Mouse (Mus musculus) frontal cortex, postnatal 25 days (tissue): ENCODE data around the gene Myh8.

Experiments
- DNase-seq, 2 experiments: peaks; one replicate each; pipeline ENCODE4 v3.0.0; 2022; ENCODE audit warnings: low spot score in 2 of 2

Gene Myh8

DNA sequence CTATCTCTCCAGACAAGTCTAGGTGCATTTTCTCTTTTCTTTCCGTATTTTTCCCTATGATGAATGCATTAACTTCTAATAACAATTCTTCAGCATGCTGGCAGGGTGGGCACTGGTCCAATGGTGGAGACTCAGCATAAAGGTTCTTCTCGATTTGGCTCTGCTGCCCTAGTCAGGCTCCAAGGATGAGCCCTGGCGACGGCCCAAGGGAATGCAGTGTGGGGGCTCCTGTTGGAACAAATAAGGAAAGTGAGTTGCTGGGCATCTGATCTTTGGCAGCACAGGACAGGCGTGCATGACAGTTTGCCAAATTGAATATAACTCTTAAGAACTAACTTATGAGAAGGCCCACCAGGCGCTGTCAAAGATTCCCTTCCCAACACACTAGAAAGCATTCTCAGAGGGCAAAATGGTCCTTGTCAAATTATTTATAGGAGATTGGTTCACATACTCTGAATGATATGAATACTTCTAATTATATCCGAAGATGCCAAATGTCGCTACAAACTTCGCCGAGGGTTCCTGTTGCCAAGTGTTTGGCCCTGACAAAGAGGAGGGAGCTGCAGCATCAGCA is at the start of gene Myh8:
Myh8 (plus strand) TSS at position 524 of the 574 bp plus-strand sequence.
- DNase-seq = no peak

DNA sequence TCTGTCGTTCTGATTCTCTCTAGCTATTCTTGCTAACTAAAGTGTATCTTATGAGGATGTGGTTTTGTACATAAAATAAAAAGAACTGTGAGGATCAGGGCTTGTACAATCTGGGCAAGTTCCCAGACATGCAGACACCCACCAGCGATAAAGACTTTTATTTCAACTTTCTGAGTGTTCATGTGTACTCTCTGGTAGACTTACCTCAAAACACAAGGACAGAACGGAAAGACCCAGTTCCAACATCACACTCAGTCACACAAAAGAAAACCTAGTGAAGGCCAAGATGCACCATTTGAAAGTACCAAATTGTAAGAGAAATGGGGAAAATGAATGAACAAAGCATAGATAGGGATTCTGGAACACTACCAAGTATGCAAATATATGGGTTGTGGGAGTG is 48.2 kb upstream of the Myh8 start:
- no peak for DNase-seq

DNA sequence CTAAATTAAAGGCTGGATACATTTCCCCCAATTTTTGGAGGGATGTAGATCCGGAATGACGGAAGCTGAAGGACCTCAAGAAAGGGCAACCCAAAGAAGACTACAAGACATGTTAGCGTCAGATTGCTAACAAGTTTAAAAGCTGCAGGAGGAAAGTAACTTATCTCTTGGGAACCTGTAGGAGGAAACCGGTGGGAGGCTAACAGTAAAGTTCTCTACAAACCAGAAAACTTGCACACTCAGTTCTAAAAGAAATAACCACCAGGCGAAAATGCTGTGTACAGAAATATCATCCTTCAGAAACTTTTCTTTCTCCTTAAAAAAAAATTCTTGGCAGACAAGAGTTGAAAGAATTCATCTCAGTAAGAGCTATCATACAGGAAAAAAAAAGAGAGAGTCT is 47.8 kb upstream of the Myh8 start:
- DNase-seq = no peak

DNA sequence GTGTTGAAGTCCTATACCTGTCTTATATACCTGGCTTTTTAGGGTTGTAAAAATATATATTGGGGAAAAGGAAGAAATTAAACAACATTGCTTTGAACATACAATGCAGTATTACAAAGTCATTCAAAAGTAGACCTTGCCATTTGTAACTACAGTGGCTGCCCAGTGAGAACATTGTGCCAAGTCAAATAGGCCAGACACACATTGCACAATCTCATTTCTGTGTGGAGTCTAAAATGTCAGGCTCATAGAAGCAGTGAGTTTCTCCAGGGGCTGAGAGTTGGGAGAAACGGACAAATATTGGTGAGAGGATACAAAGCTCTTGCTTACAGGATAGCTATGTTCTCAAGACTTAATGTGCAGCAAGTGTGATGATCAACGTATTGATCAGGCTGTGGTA is 47.0 kb upstream of the Myh8 start:
- no peak for DNase-seq

DNA sequence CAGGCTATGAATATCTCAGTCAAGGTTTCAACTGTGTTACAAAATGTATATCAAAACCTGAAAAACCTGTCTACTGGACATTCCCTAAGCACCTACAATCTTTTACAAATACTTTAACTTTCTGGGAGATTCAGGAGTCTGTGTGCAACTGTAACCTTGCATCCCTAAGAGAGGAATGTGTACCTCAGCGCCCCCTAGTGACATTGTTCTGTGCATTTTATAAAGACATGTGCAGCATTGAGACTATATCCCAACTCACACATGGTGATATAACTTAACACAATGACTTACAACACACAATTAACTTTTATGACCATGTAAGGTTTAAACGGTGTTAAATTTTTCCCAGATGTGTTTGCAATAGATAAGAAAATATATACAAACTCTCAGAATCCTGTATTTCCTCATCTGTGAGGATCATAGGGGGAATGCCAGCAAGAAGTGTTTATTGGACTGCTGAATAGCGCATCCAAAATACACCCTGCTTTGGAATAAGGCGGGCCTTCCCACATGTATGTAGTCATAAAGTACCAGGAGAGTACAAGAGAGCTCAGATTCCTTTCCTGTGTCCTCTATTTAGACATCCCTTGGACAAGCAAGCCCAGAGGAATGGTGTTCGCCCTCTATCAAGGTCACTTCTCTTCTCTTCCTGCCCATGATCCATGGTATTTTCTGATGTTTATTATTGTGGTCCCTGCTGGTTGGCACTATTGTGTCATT is 41.1 kb upstream of the Myh8 start:
- peak in 1 of 2 experiments; percentile 34 for DNase-seq

DNA sequence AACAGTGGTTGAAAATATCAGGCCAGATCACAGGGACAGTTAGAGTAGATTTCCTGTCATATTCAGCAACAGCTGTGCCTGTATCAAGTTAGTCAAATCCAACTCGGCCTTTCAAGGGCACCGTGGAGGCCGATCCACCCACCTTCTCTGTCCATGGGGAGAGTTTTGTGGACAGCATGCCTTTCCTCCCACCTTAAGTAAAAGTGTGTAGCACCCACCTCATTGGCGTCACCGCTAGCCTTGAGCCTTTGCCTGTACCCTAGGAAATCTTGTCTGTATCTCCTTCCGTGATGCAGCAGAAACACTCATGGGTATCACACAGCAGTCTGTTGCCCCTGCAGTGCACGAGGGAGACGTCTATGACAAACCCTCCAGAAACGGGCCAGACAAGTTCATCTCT is 40.1 kb upstream of the Myh8 start:
- no peak for DNase-seq

DNA sequence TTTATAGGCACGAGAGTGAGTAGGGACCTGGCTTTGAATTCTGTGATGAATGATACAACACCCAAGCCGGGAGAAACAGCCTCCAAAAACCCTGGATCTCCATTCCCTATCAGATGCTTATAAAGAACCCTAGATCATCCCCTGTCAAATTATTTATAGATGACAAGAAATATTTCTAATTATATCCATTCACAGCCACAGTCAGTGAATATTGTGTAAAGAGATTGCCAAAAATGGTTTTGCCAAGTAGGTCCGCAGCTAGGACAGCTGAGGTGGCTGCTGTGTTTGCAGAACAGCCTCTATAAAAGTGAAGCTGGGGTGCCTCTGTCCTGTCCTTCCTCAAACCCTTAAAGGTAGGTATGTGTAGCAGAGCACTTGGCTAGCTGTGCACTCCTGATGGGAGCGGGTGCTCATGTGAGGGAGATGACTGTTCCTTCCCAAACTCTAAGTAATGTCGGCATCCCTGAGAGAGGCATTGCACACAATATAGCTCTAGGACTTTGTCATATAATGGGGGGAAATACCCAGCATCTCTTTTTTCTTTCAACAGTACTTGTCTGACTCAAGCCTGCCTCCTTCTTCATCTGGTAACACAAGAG is 39.3 kb upstream of the Myh8 start, which contains the start of gene Myh4:
Myh4 (plus strand) TSS at position 549 of the 599 bp plus-strand sequence.
- no peak for DNase-seq

DNA sequence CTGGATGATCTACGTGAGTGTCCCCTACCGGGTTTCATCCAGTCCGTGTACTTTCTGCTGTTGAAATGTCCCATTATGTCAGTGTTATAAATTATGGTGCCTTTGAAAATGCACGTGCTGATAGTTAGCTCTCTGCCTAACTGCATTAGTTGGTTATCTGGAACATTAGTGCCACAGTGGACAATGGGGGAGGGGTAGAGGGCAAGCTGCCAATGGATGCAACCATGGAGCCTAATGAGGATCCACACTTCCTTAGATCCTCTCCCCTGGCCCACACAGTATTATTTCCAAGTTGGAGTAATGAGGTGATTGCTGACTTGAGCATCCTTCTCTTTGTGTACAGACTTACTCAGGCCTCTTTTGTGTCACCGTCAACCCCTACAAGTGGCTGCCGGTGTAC is 35.9 kb upstream of the Myh8 start:
- DNase-seq = no peak

DNA sequence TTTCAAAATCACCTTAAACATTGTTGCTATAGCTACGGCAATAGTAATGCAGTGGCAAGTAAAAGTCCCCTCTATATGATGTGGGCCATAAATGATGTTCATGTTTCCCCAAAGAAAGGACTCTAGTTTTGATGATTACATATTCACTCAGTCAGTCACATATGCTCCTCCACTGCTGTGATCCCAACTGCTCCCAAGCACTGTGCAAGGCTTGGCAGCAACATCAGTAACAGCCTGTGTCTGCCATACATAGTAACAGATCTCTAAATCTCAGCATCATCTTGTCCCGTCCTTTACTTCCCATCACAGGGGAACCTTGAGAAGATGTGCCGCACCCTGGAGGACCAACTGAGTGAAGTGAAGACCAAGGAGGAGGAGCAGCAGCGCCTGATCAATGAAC is 23.2 kb upstream of the Myh8 start:
- no peak for DNase-seq

DNA sequence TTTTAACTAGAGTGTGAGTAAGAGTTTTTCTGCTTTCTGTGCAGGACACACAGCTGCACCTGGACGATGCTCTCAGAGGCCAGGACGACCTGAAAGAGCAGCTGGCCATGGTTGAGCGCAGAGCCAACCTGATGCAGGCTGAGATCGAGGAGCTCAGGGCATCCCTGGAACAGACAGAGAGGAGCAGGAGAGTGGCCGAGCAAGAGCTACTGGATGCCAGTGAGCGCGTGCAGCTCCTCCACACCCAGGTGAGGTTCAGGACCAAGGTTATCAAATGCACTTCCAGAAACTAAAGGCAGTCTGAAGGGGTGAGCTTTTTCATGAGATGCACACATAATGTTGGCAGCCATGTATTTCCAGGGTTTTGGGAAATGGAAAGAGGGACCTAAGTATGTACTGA is 19.9 kb upstream of the Myh8 start:
- DNase-seq = no peak

DNA sequence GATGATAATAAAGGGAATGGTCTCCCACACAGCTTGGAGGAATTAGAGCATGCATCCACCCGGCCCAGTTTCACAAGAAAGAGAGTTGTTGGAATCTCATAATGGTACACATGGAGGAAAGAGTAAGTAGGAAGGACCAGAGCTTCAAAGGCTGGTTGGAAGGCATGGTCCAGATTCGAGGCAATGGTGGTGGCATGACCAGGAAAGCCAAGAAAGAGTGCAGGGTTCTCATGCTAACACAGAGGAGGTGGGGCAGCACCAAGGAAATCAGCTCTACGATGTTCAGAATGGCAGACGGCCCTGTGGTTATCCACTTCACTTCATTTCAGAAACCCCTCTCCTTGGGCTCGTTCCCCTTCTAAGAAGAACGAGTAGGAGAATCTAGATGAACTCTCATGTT is 16.0 kb upstream of the Myh8 start:
- DNase-seq = no peak

DNA sequence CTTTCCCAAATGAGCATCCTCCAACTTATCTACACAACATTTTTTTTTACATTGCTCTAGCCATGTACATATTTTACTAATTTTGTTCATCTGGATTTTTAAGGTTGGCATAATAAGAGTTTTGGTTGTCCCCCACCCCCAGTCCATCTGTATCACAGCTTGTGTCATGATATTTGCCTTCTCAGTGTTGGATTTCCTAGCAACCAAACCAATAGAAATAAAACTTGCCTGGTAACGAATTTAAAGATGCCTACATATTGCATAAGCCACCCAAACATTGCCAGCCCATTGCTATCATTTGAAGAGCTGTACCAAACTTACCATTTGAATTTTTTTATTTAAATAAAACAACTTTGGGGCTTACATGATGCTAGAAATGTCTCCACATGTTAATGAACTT is 16.5 kb downstream of the Myh8 start:
- DNase-seq = no peak

DNA sequence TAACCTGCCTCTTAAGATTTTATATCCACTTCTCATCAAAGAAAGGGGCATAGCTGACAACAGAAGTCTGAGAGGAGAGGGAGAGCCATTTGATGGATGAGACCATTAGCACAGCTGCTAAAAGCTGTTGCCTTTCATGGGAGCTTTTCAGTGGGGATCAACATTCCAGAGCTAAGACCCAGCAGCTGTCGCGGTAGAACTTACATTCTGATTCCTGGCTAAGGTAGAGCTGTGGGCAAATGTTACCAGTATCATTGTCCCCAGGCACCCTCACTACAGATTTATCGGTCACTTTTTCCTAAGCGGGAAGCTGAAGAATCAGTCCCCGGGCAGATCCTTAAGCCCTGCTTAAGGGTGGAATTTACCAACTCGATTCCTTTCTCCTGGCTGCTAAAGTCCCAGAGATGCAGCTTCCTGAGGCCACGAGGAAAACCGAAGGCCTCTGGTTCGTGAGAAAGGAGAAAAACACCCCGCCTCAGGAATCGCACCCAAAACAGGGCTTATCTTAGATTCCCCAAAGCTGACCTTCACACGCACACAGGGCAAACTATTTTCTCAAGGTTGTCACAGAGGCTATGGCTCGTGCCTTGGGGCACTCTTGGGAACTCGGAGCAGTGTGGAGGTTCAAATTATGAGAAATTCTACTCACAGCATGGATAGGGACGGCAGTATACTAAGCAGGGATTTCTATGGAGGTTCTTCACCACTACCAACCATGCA is 37.0 kb downstream of the Myh8 start:
- no peak for DNase-seq

DNA sequence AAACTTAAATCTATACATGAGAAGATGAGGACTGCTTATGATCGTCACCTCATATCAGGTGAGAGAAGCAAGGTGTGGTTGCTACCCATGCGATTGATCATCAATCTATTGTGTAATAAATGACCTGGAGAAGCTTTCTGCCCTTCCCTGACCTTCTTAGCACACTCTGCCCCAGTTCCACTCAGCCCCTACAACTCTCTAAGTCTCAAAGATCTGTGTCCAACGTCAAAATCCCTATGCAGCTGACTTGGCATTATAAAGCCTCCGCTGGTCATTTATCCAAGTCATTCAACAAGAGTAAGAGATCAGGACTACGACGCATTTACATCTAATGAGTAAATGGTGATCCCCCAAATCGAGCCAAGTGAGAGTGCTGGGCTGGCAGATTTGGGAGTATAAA is 44.4 kb downstream of the Myh8 start, which contains the start of gene Myh13:
Myh13 (plus strand) TSS at position 301 of the 400 bp plus-strand sequence.
- DNase-seq = no peak

DNA sequence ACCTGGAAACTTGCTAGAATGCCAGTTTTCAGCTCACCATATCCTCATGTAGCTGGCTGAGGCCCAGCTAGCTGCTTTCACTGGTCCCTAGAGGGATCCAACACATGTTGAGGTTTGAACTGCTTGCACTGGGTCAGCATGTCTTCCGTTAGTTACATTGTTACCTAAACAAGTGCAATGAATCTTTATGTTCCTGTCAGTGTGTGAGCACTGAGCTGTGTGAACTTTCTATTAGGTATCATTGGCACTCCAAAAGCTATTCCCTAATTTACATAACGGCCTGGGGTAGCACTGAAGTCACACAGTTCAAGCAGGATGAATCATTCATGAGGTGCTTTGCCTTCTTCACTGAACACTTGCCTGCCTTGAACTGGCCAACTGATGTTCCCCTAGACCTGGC is 49.6 kb downstream of the Myh8 start:
- no peak for DNase-seq

DNA sequence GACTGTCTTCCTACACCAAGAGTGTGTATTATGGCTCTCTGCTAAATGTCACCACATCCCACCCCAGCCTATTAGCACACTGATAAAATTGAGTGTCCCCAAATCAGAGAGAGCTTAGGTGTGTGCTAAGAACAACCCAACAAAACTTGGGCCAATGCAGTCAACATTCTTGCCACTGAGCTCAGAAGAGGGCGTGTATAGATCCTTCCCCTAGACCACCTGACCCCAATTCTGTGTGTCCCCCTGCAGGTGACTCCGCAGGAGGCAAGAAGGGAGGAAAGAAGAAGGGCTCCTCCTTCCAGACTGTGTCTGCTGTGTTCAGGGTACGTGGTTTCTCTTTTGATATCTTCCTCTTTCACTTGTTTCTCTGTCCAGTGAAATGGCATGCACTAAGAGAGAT is 67.6 kb downstream of the Myh8 start:
- no peak for DNase-seq

DNA sequence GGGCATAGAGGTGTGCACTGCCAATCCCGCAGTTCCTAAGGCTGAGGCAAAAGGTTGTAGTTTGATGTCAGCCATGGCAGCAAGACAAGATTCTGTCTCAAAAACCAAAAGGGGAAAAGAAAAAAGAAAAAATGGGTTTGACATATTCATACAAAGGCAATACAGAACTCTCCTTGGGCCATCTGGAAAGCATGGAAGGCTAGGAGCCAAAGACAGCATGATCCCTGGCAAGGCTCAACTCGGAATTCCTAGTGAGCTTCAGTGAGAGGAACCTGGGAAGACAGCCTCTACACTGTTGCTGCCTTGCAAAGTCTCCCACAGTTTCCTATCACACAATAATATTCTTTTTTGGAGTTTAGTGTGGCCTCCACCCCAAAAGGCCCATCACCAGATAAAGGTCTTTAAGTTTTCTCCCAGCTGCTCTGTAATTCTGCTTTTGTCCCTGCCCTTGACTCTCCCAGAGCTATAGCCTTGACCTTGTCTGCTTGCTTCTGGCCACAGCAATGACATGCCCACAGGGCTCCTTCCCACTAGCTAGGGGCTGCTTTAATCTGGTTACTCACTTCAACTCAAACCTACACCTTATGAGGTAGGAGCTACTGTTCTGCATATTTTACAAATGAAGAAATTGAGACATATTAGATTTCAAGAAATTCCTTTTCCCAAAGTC is 68.4 kb downstream of the Myh8 start:
- DNase-seq = no peak

DNA sequence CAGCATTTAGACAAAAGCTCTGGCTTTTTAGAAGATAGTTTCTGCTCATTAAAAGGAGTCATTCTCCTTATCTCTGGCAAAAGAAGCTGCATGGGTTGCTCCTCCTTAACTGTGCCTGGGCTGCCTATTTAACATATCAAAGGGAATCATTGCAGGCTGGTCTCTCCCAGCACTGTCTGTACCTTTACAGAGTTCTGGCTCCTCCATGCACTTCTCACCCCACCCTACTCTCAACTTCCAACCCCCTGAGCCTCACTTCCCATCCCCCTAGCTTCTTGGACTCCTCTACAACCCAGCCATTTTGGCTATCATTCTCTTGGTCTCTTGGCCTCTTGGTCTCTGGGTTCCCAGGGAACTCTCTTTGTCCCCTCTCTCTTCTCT is 68.9 kb downstream of the Myh8 start:
- DNase-seq = no peak

DNA sequence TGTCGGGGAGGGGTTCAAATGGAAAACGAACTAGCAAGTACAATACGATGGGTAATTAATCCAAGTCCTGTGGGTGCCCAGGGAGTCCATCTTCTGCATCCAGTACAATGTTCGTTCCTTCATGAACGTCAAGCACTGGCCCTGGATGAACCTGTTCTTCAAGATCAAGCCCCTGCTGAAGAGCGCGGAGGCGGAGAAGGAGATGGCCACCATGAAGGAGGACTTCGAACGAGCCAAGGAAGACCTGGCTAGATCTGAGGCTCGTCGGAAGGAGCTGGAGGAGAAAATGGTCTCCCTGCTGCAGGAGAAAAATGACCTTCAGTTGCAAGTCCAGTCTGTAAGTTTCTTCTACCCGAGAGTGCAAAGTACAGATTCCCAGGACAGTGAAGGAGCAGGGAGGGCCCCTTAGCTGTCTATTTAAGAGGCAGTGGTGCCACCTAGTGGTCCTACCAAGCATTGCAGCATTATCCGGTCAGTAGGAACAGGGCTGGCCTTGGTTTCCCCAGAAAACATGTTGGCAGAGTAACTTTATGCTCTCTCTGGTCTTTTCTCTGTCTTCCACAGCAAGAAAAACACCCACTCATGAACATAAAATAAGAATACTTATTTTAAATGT is 73.3 kb downstream of the Myh8 start:
- DNase-seq = peak; percentile 82 to 85

DNA sequence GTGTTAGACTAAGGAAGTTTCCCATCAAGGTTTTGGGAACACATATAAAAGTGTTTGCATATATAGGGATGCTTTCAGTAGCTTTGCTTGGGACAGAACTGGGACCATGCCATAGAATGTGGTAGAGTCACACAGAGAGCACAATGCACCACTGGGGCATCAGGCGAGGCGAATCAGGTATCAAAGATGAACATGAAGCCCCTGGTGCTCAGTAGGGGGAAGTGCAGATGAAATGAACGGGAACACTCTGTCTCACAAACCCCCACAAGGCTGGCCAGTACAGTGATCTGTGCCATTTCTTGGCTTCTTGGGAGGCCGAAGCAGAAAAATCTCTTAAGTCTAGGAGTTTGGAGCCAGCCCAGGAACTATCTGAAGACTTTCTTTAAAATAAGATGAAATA is 76.1 kb downstream of the Myh8 start:
- no peak for DNase-seq

DNA sequence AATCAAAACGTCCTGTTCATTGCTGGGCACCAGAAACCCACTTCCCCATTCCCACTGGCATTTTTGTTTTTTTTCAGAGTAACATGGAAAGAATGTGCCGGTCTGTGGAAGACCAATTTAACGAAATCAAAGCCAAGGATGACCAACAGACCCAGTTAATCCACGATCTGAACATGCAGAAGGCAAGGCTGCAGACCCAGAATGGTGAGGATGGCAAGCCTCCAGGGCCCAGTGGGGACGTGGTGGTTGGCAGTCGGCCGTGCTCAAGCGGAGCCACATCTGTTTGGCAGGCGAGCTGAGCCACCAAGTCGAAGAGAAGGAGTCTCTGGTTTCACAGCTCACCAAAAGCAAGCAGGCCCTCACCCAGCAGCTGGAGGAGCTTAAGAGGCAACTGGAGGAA is 81.1 kb downstream of the Myh8 start:
- no peak for DNase-seq
